Mouse (Mus musculus) cerebellum, adult (tissue): ENCODE data around the gene Hivep3.

Experiments
- ATAC-seq: cut with Nextera tagmentation; 2 replicates; pipeline ENCODE4 v1.9.2; 2017; ENCODE audit warnings: mild to moderate bottlenecking, moderate library complexity, mixed read lengths; ENCODE audit not compliant: insufficient number of reproducible peaks, low FRiP score, low TSS enrichment

Hivep3 gene

GRCm38 (mm10) chr4:120066841-120067591, 333.4 kb downstream of the Hivep3 start:
- ATAC-seq: no peak

GRCm38 (mm10) chr4:120067592-120068235, 334.1 kb downstream of the Hivep3 start:
- ATAC-seq: no peak

- ATAC-seq: no peak
These were observed 335.4 kb downstream of the Hivep3 start for GRCm38 (mm10) chr4:120068883-120069581.

- ATAC-seq: no peak
These were observed 336.0 kb downstream of the Hivep3 start for GRCm38 (mm10) chr4:120069582-120069980.

- no peak for ATAC-seq
These were observed 337.8 kb downstream of the Hivep3 start for GRCm38 (mm10) chr4:120071411-120071810.

- ATAC-seq: no peak
These were observed 338.4 kb downstream of the Hivep3 start for GRCm38 (mm10) chr4:120071842-120072507.

GRCm38 (mm10) chr4:120074061-120074460, 340.5 kb downstream of the Hivep3 start:
- 0 out of 2 replicates have a peak, but pooled peaks have one; percentile 53 for ATAC-seq

- no peak for ATAC-seq
These were observed 343.7 kb downstream of the Hivep3 start for GRCm38 (mm10) chr4:120077322-120077721.

- ATAC-seq: no peak
These were observed 348.9 kb downstream of the Hivep3 start for GRCm38 (mm10) chr4:120082527-120082926.

- ATAC-seq: no peak
These were observed 350.1 kb downstream of the Hivep3 start for GRCm38 (mm10) chr4:120083700-120084099.

- ATAC-seq: peak; percentile 3; the same call in 1 of the 2 replicates
These were observed 356.0 kb downstream of the Hivep3 start for GRCm38 (mm10) chr4:120089536-120089935.

GRCm38 (mm10) chr4:120091997-120092783, 358.6 kb downstream of the Hivep3 start:
- ATAC-seq: no peak

GRCm38 (mm10) chr4:120096935-120097334, 363.4 kb downstream of the Hivep3 start:
- no peak for ATAC-seq

- no peak for ATAC-seq
These were observed 367.6 kb downstream of the Hivep3 start for GRCm38 (mm10) chr4:120101186-120101585.

- 0 out of 2 replicates have a peak, but pooled peaks have one; percentile 49 for ATAC-seq
These were observed 371.0 kb downstream of the Hivep3 start for GRCm38 (mm10) chr4:120104599-120104998.

- no peak; the same call in 1 of the 2 replicates for ATAC-seq
These were observed 372.8 kb downstream of the Hivep3 start for GRCm38 (mm10) chr4:120106362-120106761.

- ATAC-seq: no peak
These were observed 374.2 kb downstream of the Hivep3 start for GRCm38 (mm10) chr4:120107787-120108186.

- peak; percentile 38; the same call in 1 of the 2 replicates for ATAC-seq
These were observed 381.9 kb downstream of the Hivep3 start for GRCm38 (mm10) chr4:120115516-120115915.

GRCm38 (mm10) chr4:120116312-120116711, 382.7 kb downstream of the Hivep3 start:
- ATAC-seq: no peak

- ATAC-seq: peak; percentile 62
These were observed 386.7 kb downstream of the Hivep3 start for GRCm38 (mm10) chr4:120120276-120120675.
